Mouse (Mus musculus): ENCODE results near the gene Teddm1a. TPM values are rescaled to one million over a fixed set of nuclear protein-coding genes. Genes with fewer than 3 reads are reported as not detected.
A peak's percentile ranks its signal among the peaks of the same experiment; 100 is the strongest.

Gene Teddm1a
- total RNA-seq, 2 experiments from 2014 or later, result not detected

GRCm38 (mm10) chr1:153900860-153901730 lies 9.6 kb downstream of the Teddm1a start:
- peak; percentile 50 for DNase-seq (ENCODE audit: low spot score)
- intact Hi-C loops (cut with DNase I), result loop anchor here (2.0 kb wide), 2 partner anchors 18 to 132 kb away; no protein-coding TSS in a partner anchor

DNA sequence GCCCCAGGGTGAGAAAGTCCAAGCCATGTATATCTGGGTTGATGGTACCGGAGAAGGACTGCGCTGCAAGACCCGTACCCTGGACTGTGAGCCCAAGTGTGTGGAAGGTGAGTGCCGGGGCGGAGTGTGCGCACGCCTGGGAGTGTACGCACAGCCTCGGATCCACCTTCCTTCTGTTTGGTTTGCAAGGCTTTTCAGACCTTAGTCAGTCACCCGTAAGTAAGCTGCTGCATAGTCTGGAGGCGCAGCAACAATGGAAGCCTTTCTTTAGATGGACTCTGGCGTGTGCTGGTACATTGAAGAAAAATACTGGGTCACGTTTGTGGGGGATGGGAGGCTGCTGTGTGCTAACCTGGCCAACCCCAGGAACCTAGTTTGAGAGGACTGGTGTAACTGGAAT lies 11.5 kb downstream of the Teddm1a start:
- intact Hi-C loops (cut with DNase I), result no loop called here
- DNase-seq (ENCODE audit: low spot score), result no peak

GRCm38 (mm10) chr1:153904236-153904635 lies 12.7 kb downstream of the Teddm1a start:
- DNase-seq (ENCODE audit: low spot score), result no peak
- intact Hi-C loops (cut with DNase I), result no loop called here

GRCm38 (mm10) chr1:153905884-153906283 lies 14.3 kb downstream of the Teddm1a start:
- DNase-seq (ENCODE audit: low spot score), result no peak
- intact Hi-C loops (cut with DNase I), result no loop called here

DNA sequence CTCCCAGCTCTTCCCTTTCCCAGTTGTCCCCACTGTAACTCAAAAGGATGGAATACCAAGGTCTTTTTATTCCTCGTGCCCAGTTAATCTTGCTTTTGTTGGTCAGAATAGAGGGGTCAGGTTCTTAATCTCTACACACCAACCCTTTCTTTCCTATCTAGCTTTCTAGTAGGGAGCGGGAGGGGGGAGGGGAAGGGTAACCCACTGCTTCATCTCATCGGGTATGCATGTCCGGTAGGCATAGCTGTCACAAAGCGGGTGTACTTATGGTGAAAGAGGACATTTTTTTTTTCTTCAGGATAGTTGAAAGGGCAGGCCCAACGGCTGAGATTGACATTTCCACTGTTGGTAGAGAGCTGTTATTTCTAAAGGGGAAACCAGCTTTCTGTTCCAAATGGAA lies 16.7 kb downstream of the Teddm1a start:
- intact Hi-C loops (cut with DNase I), result no loop called here
- DNase-seq (ENCODE audit: low spot score), result no peak

GRCm38 (mm10) chr1:153908741-153909140 lies 17.2 kb downstream of the Teddm1a start:
- intact Hi-C loops (cut with DNase I), result no loop called here
- no peak for DNase-seq (ENCODE audit: low spot score)

DNA sequence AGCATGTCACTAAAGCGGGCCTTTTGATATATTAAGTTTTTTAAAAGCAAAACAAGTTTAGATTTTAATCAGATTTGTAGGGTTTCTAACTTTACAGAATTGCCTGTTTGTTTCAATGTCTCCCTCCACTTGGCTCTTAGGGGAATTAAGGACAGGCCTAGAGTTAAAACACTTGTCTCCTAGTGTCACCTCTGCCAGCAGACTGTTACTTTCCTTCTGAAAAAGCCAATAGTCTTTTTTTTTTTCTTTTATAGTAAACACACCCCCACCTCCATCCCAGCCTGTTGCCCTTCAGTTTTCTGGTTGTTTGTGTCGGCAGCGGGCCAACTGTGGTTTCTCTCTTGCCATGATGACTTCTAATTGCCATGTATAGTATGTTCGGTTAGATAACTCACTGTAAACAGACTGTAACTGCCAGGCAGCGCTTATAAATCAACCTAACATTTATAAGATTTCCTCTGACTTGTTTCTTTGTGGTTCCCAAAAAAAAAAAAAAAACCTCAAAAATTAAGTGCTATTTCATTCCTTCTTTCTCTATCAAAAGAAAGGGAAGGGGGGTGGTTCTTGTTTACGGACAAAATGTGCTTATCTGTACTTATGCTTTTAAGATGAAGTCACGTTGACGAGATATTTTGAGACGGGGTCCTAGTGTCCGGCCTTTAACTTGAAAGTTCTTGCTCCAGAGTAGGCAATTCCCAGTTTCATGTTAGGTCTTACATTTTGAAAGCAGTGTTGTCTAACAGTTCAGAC lies 17.8 kb downstream of the Teddm1a start:
- no peak for DNase-seq (ENCODE audit: low spot score)
- intact Hi-C loops (cut with DNase I), result no loop called here

DNA sequence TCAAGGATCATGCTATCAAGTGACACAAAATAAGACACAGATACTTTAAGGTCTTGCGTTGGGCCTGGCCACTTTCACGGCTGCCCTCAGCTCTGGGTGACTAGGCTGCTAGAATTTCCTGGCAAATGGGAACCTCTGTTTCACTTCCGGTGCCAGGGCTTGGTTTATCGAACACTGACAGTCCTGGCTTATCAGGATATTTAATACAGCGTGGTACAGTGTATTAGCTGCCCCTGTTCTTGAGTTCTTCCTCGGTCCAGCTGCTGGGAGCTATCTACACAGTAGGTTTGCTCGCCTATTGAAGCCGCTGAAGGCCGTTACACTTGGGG lies 18.4 kb downstream of the Teddm1a start:
- no peak for DNase-seq (ENCODE audit: low spot score)
- intact Hi-C loops (cut with DNase I), result no loop called here

DNA sequence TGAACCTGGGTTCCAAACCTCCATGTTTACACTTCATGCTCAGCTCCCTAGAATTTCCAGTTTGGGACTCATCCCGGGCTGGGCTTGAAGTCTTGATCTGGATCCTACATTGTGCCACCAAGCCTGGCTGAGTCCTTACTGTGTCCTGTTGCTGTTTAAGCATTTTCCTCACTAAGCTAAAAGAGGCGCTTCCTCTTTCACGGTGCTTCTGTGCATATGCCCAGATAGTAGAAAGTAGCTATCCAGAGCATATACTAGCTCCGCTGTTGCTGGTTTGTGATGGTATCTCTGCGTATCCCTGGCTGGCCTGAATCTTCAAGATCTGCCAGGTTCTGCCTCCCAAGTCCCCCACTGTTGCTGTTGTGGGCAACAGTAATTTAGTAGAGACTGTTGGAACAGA lies 18.9 kb downstream of the Teddm1a start:
- intact Hi-C loops (cut with DNase I), result no loop called here
- DNase-seq (ENCODE audit: low spot score), result no peak

DNA sequence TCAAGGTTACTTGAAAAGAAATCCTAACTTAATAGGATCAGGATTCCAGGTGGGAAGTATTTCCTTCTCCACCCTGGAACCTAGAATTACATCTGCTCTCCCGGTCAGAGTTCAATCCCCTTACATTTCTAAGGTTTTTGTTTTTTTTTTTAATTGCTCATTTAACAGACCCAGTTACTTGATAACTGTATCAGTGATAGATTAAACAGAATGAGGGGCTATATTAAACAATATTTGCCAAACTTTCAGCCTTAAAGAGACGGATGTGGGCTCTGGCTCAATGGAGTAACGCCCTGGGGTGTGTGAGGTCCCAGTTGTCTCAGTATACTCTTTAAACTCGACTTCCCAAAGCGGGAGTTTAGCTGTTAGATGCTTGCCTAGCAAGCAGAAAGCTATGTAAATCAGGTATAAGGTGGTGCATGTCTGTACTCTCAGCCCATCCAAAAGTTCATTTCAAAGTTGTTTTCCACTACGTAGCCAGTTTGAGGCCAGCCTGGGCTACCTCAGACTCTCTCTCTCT lies 19.8 kb downstream of the Teddm1a start:
- no peak for DNase-seq (ENCODE audit: low spot score)
- intact Hi-C loops (cut with DNase I), result no loop called here

DNA sequence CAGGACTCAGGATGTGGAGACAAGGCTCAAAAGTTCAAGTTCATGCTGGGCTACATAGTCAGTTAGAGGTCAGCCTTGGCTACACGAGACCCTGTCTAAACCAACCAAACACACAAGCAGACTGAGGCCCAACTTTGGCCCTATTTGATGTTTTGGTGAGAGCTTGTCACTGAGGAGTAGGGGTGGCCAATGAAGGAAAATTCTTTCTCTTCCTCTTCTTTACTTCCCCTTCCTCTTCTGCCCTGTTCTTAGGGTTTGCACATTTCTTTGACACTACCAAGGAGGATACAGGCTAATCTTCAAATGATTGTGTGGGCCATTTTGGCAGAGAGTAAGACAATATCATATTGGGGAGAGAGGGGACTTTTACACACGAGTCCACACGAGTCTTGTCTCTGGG lies 22.3 kb downstream of the Teddm1a start:
- DNase-seq (ENCODE audit: low spot score), result no peak
- intact Hi-C loops (cut with DNase I), result no loop called here

DNA sequence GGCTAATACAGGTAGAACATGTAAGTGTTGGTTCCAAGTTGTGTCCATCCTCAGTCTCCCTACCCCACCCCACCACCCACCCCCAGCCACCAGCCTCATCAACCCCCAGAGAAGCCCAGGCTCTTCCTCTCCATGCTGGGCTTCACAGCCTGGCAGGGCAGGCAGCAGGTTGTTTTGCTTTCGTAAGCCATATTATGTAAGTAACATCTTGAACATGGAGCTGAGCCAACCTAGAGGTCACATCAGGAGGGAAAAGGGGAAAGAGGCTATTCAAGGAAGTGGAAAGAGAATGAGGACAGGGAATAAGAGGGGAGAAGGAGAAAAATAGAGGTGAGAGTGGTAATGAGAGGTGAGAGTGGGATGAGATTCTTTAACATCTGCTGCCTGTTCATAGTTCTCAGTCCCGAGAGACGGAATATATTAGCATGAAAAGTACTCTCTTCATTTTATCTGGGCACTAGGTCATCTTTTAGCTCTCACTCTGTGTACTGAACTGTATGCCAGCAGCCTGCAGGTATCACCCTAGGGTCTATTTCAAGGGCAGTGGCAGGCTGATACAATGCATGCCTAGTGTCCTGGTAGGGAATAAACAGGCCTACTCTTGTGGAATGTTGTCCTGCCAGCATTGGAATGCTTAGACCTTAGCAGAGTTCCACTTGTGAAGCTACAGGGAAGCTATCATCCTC lies 27.1 kb downstream of the Teddm1a start:
- DNase-seq (ENCODE audit: low spot score), result no peak
- intact Hi-C loops (cut with DNase I), result loop anchor here (2.0 kb wide), 1 partner anchor 18 kb away; the partner anchor contains the start of gene Teddm2

- no peak for DNase-seq (ENCODE audit: low spot score)
- intact Hi-C loops (cut with DNase I), result loop anchor here (5.0 kb wide), 1 partner anchor 111 kb away; no protein-coding TSS in a partner anchor
Observed at GRCm38 (mm10) chr1:153921642-153922041, 30.1 kb downstream of the Teddm1a start.

GRCm38 (mm10) chr1:153922571-153923021 lies 31.1 kb downstream of the Teddm1a start:
- intact Hi-C loops (cut with DNase I), result loop anchor here (5.0 kb wide), 1 partner anchor 110 kb away; no protein-coding TSS in a partner anchor
- peak; percentile 50 for DNase-seq (ENCODE audit: low spot score)

- intact Hi-C loops (cut with DNase I), result loop anchor here (5.0 kb wide), 1 partner anchor 108 kb away; no protein-coding TSS in a partner anchor
- no peak for DNase-seq (ENCODE audit: low spot score)
Observed at GRCm38 (mm10) chr1:153924395-153925385, 33.1 kb downstream of the Teddm1a start.

DNA sequence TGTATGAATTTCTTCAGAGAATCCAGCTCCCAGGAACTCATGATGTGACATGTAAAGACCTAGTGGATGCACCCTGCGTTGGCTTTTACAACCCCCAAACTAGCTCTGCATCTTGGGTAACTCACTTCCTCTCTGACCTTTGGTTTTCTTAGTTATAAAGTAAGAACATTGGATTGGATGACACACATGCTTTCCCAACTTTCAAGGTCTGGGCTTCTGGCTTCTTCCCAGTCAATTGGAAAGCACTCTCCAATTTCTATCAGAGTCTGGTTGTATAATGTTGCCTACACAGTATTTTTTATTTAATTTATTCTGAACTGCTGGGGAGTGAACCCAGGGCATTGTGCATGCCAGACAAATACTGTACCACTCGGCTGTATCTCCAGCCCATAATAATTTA lies 38.9 kb downstream of the Teddm1a start:
- no peak for DNase-seq (ENCODE audit: low spot score)
- intact Hi-C loops (cut with DNase I), result loop anchor here (5.0 kb wide), 1 partner anchor 87 kb away; no protein-coding TSS in a partner anchor

DNA sequence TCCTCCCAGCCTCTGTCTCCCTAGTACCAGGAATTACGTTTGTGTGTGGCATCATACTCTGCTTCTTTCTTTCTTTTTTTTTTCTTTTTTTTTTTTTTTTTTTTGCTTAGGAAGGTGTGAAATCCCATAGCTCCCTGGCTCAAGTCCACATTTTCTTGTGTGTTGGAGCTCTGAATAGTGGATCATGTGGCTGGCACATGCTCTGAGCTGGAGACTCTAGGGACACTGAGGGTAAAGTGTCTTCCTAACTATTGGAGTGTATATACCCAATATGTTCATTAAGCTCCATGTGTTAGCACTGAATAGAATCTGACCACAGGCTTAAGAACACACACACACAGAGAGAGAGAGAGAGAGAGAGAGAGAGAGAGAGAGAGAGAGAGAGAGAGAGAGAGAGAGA lies 42.2 kb downstream of the Teddm1a start:
- intact Hi-C loops (cut with DNase I), result loop anchor here (5.0 kb wide), 1 partner anchor 84 kb away; no protein-coding TSS in a partner anchor
- DNase-seq (ENCODE audit: low spot score), result no peak

DNA sequence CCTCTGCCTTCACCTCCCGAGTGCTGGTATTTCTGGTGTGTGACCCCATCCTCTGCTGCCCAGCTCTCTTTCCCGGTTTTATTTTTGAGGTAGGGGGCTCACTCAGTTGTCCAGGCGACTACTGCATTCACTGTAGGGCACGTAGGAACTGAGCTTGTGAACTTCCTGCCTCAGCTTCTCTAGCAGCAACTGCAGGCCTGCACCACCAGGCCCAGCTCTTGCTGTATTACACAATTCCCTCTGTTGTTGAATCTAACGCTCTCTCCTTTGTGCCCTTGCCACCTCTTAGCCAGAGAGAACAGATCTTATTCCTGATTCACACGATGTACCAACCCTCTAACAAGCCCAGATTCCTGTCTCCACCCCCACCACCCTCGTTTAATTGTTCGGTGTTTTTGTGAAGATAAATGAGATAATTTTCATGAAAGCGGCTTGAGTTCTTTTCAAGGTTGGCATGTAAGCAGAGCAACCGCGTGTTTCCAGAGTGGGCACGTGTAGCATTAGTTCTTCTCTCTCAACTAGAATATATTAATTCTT lies 44.4 kb downstream of the Teddm1a start:
- intact Hi-C loops (cut with DNase I), result no loop called here
- DNase-seq (ENCODE audit: low spot score), result no peak

GRCm38 (mm10) chr1:153937025-153937424 lies 45.5 kb downstream of the Teddm1a start:
- DNase-seq (ENCODE audit: low spot score), result no peak
- intact Hi-C loops (cut with DNase I), result no loop called here

Data from heart, postnatal 25 days (tissue).